Mouse (Mus musculus) retina, adult 2 months (tissue): Measurements from ENCODE around the gene Camk1d.
A peak's percentile ranks its signal among the peaks of the same experiment; 100 is the strongest.

Experiments
- DNase-seq: peaks from one replicate; pipeline ENCODE4 v3.0.0-alpha.2; 2012; ENCODE audit warnings: low read depth, low spot score

Camk1d gene

DNA sequence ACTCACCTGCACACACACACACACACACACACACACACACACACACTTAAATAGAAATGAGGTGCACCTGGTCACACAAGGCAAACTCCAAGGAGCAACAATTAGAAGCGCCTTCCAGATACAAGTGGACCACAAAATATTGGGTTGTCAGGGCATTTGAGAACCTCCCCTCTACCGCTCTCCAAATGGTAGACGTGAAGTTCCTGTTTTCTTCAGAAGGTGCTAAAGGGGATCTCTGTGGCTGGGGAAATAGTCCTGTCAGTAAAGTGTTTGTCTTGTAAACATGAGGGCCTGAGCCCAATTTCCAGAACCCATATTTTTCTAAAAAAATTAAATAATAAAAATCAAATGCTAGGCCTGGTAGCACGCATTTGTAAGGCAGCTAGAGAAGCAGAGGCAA is 4.4 kb downstream of the Camk1d start:
- no peak for DNase-seq

DNA sequence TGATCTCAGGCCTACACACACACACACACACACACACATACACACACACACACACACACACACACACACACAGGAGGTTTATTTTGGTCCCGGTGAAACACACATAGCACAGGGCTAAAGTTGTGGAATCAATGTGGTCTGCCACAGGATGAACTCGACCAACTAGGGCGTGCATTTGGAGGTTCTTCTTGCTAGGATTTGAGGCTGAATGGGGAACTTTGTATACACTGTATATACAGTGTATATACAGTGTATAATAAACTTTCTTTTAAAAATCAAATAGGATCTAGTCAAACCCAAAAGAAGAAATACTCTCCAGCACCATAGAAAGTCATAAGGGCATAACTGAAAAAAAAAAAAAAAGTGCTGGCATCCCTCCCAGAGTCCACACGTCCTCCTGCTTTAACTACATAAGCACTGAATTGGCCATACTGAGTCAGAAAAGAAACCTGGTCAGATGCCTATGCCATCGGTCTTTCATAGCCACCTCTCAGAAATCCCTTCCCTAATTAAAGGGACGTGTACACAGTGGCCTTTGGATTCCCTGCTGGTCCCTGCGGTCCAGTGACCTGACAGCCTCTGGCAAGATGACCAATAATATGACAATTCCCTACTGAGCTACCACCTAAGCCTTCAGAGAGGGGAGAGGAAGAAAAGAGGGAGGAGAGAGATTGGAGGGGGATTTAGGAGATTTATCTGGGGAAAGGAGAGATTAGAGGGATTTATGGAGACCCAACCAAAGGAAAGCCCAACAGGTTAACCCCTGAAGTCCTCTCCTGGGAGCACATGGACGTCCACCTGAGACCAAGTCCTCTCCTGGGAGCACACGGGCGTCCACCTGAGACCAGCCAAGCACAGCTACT is 6.2 kb downstream of the Camk1d start:
- peak; percentile 73 for DNase-seq

DNA sequence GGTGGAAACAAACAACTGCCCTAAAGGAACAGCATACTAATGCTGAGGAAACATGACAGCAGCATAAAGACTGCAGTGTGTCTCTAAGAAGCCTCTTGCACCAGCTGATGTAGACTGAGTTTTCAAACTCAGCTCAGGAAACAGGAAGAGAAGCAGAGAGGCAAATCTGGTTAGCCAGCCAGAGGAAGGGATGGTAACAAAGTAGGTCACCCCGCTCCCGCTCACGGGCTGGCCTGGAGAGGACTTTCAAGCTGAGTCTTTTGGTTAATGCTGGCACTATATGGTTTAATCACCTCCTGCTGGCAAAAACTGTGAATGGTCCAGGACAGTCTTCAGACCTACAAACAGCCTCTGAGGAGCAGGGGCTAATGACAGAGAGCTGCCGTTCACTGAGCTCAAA is 7.7 kb downstream of the Camk1d start:
- DNase-seq: no peak

DNA sequence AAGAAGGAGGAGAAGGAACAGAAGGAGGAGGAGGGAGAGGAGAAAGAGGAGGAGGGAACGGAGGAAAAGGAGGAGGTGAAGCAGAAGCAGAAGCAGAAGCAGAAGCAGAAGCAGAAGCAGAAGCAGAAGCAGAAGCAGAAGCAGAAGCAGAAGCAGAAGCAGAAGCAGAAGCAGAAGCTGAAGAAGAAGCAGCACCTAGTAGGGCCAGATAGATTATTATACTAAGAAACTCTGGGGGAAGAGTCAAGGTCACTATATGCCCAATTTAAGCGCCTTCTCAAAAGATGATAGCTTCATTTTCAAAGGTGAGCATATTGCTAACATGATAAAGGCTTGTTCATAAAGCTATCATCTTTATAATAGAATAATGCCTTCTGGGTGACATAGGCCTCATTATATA is 11.9 kb downstream of the Camk1d start:
- DNase-seq: no peak

DNA sequence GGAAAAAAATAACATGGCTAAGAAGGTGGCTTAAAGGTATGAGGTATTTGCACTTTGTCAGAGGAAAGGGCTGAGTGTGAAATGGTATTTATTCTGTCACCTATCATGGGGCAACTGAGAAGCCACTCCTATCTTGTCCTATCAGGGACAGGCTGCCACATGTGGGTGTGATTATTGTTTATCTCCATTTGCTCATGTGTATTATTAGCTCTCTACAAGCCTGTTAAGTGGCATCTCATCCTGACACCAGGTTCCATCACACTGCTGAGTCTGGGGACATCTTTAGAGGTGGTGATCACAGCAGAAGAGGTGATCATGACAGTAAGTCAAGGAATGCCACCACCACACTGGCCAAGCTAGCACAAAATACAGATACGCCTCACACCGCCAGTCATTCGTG is 13.4 kb downstream of the Camk1d start:
- no peak for DNase-seq

DNA sequence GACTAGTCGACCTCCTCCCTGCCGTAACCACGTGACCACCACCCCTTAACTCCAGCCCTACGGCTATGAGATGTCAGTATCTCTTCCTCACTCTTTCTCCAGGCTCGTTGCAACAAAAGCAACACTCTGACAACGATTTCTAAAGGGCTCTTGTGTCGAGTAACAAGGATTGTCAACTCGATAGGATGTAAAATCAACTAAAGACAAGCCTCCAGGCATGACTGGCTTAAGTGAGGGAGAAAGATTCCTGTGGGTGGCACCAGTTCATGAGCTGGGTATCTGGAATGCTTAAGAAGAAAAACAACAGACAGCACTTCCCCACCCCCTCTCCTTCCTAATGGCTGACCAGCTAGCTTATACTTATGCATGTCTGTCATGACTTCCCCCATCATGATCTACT is 15.9 kb downstream of the Camk1d start:
- DNase-seq: no peak

DNA sequence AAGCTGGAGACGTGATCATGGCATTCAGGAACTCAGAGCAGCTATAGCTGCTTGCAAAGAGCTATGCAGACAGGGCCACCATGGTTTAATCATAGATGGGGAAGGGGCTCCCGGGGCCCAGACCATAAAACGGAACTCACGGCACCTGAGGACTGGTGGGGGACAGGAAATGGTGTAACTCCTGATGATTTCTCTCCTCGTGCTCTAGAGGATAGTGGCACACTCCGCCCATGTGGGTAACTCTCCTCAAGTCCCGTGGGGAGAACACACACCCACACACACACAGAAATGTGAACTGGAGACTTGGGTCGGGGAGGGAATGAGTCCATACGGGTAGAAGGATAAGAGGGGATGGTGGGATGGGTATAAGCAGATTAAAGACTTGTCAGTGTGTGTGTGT is 20.2 kb downstream of the Camk1d start:
- DNase-seq: no peak

DNA sequence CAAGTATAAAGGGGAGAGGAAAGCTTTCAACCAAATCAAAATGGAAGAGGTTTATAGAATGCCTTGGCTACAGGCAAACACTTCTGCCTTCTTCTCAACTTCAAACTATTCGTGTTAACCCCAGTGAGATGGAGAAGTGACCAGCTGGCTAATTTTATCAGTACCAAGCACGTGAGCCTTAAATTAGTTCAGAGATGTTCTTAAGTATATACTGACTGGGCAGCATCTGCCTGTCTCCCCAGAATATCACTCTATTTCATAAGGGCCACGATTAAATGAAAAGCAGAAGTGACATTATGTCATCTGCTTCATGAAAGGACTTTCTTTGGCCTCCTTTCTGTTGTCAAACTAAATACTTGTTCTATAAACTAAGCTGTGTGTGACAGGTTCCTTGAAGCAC is 22.6 kb downstream of the Camk1d start:
- DNase-seq: no peak

DNA sequence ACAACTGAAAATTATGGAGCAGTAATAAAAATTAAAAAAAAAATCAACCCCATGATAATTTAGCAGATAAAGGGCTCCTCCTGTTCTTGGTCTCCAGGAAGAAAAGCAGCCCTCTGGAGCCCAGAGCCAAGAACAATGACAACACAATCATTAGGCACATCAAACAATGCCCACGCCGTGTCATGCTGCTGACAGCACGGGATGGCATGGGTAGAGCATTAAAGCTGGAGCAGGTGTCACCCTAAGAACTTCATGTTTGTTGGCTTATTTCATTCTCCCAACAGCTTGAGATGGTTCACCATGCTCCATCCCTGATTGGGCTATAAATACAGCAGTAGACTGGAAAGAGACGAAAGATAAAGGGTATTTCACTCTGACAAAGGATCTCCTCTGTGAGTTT is 30.9 kb downstream of the Camk1d start:
- no peak for DNase-seq

DNA sequence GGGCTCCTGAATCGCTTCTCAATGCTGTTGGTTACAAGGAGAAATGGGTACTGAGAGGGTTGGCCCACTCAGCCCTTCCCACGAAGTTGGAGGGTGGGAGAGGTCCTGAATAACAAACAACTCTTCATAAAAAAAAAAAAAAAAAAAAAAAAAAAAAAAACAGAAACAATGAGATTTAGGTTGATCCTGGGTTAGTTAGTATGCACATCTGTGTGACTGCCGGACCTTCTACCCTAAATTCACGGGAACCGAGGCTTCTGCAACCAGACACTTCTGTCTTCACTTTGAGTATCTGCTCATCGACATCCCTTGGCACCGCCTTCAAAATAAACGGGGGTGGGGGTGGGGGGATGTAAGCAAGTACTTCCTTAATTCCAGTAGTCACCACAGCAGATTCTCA is 32.4 kb downstream of the Camk1d start:
- DNase-seq: no peak

DNA sequence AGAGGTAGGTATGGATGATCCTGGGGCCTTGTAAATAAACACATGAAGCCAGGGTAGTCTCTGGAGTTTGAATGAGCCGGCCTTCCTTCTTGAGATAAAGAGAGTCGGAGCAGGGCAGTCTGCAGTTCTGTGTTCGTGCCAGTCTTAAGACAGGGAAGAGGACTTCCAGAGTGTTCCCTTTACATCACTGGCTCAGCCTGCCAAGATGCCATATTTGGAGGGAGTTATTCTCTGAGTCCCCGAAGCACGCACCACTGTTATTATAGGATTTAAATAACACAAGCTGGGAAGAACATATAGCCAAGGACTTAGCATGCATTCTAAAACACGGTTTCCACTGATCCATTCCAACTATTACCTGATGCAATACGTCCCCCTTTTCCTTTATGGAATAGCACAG is 33.0 kb downstream of the Camk1d start:
- DNase-seq: no peak

DNA sequence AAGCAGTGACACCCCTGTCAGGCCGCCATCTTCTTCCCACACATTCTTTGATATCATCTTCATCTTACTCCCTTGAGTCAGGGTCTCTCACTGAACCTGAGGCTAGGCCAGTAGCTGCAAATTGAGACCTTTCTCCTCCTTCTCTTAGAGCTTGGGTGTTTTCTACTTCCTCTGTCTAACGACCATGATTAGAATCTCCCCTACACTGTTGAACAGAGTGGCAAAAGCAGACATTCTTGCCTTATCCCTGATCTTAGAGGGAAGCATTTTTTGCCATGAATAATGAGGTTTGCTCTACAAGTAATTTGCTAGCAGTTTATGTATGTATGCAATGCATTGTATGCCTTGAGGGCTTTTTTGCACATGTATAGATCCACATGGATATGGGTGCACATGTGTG is 35.3 kb downstream of the Camk1d start:
- no peak for DNase-seq

DNA sequence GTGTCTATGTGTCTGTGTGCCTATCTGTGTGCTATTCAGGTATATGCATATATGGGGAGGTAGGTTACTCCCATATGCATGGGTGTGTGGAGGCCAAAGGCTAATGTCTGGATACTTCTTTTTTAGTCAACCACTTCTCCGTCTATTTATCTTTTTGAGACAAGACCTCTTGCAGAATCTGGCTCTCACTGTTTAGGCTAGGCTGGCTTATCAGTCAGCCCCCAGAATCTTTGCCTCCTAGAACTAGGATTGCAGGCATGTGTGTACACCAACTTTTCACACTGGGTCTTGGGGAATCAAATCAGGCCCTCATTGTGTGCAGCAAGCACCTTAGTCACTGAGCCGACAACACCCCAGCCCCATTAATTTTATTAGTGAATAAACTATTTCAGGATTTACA is 36.8 kb downstream of the Camk1d start:
- DNase-seq: no peak

DNA sequence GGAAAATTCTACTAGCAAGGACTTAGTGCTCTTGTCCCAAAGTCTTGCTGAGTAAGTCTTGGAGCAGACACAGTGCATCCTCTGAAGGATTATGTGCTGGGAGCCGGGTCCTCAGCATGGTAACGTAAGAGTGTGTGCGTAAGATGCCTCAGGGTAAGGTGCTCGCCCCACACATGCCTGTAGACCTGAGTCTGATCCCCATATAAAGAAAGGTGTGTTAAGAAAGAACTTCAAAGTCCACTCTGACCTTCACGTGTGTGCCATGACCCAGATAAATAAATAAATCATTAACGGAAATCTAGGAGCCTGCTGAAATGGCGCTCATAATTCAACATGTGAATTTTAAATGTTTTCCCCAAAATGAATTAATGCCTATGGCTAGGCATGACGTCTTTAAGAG is 37.5 kb downstream of the Camk1d start:
- no peak for DNase-seq

DNA sequence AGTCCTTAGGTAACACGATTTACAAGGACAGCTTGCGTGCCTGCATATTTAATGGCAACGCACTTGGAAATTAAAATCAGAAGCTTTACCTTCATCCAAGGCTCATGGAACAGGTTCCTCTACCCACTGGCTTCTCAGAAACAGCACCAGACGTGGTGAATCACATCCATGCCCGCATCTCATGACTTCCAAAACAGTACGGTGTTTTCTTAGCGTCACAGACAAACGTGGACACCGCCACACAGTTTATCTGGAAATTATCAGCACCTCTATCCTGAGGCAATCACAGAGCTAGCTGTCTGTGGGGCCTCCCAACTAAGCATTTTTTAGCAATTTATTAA is 38.2 kb downstream of the Camk1d start:
- DNase-seq: no peak

DNA sequence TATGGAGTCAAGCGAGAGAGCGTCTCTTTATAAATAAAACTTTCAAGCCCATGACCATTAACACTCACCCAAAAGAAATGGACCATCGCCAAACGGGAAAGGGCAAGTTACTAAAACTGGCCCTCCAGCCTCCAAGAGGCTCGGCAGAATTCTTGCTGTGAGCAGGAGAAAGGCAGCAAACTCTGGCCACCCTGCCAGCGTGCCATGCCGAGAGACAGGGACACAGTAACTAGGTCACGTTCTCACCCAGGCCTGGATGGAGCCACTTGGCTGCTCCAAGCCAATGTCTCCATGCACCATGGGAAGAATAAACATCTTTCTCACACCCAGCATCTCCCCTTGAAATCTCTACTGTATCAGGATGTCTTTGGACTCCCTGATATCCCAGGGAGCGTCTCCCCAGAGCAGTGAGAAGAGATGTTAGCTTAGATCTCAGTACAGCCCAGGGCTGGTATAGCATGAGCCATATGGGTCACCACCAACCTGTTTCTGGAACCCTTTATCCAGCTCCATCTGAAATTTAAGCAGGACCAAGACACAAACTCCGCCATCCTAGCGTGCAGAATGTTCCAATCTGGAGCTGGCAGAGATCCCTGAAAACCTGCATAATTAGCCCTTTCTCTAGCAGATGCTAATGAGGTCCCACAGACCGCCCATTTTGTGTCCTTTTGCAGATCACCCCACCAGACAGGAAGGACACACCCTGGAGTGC is 38.7 kb downstream of the Camk1d start:
- DNase-seq: no peak

DNA sequence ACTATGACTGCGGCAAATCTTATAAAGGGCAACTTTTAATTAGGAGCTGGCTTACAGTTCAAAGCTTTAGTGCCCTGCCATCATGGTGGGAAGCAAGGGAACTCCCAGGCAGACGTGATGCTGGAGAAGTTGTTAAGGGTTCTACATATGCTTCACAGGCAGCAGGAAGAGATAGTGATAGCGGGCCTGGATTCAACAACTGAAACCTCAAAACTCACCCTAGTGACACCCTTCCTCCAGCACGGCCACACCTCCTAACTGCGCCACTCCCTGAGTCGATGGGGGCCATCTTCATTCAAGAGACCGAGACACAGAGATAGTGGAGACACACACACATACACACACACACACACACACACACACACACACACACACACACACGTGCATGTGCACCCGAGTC is 39.8 kb downstream of the Camk1d start:
- DNase-seq: no peak

DNA sequence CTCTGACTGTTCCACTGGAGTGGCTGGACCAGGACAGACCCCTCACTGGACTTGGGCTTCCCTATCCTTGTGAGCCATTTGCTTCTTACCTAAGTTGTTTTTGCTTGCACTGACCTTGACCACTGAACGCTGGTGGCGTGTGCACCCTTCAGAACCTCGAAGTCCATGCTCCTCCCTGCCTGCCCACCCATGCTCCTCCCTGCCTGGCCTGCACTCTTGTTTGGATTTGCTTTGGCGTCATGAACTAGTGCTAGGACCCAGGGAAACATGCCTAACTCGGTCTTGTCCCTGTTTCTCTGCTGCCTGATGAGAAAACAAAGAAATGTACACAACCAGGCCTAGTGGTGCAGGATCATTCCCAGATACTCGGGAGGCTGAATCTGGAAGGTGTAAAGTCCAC is 40.5 kb downstream of the Camk1d start:
- DNase-seq: no peak

DNA sequence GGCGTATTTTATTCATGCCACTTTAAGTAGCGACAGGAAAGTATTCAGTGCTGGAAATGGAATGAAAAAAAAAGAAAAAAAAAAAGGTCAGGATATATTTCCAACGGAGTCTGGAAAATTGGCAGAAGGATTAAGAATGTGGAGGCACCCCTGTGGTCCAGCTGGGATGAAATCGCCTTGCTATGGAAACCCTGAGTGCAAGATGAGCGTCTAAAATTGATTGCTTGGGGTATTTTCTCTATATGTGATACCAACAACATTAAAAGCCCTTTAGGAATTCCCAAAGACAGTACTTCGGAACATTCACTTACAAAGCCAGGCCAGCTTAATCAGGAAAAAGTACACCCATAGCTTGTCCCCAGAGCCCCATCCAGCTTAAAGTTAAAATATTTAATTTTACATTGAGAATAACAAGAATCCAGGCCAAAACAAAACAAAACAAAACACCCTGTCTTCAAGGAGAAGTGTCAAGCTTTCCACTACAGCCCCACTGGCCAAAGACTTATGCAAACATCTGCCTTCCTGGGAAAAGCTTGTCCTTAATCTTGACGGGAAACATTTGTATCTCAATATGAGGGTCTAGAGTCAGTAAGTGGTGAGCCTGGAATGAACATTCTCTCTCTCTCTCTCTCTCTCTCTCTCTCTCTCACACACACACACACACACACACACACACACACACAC is 41.3 kb downstream of the Camk1d start:
- no peak for DNase-seq

DNA sequence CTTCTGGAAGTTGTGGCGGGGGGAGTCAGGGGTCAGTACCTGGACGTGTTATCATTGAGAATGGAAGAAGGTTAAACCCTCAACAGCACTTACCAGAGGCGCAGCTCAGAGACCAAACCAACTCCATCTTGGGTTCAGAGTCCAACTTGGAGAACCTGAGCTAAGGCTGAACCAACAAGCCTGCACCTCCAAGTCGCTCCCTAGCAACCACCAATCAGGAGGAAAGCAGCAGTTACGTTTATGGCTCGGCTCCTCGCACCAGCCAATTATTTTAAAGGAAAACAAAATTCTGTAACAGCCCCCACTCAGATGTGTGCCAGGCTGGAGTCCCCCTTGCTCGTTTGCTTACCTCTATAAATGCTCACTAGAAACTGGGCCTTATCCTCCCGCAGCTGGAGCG is 44.2 kb downstream of the Camk1d start:
- no peak for DNase-seq

DNA sequence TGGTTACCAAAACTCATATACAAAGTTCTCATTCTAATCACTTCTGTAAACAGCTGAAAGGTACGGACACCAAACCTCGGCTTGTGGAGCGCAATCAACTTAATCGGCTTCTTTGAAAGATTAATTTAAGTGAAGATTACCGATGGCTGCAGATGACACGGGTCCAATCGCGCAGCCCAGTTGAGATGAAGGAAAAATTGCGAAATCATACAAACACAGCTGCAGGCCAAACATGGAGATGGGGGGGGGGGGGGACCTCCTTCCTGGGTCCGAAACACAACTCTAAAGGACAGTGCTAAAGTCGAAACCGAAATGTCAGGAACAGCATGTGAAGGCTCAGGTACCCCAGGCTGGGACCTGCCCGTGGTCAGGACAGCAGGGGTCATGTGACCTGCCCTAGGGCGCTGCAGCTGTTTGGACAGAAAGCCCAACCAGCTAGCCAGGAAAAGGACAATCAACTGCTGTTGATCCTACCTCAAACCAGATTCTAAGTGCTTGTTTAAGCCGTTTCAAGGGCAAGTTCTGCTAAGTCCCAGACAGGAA is 44.7 kb downstream of the Camk1d start:
- peak; percentile 22 for DNase-seq

DNA sequence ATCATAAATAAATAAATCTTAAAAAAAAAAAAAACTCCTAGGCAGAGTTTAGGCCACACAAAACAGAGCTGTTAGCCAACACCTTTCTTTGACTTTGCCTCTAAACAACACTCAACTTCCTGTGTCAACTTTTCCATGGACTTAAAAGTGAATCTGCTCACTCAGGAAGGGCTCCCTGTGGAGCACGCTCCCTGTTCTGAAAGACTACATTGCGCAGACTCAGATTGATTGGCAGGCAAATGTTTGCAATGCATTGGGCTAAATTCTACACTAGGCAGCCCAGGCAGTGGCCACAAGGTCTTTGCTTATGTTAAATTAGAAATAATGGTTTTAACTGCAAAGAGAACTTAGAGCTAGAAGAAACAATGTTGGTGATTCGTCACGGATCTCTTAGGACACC is 45.4 kb downstream of the Camk1d start:
- DNase-seq: no peak

DNA sequence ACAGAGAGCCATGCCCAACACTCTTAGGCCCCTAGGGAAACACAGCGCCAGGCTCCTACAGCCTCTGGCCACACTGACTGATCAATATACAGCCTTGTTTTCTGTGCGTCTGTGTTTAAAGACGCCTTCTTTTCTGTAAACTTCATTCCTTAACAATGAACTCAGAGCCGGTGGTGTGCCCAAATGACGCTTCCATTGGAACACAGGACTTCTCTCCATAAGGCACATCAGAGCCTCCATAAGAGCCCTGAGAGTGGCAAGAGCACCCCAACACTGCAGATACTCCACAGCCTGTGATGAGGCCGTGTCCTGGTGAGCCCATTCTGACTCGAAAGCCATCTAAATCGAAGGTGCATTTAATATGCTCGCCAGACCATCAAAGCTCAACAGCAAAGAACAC is 50.8 kb downstream of the Camk1d start:
- DNase-seq: no peak
